Mouse (Mus musculus) midbrain, embryonic 16.5 days (tissue): Measurements from ENCODE around the gene Dynlrb2. TPM values are rescaled to one million over a fixed set of nuclear protein-coding genes. Genes with fewer than 3 reads are reported as not detected.

ENCODE experiments used
- ATAC-seq: fragments of 200-750 bp; cut with Nextera tagmentation; 2 replicates; pipeline ENCODE4 v1.8.0; 2017; ENCODE audit warnings: moderate TSS enrichment
- H3K27ac ChIP-seq: fragments of 300-500 bp; sonication (generic); 2 replicates; pipeline ENCODE4 v1.5.1; 2014; ENCODE audit warnings: mild to moderate bottlenecking, low read length, mixed read lengths
- H3K27me3 ChIP-seq: fragments of 300-500 bp; sonication (generic); 2 replicates; pipeline ENCODE4 v1.6.1; 2014; ENCODE audit warnings: low read depth, low read length, mixed read lengths; ENCODE audit not compliant: control insufficient read depth, insufficient read depth
- H3K36me3 ChIP-seq: fragments of 300-500 bp; sonication (generic); 2 replicates; pipeline ENCODE4 v1.6.1; 2014; ENCODE audit warnings: mild to moderate bottlenecking, low read length, moderate library complexity, mixed read lengths; ENCODE audit not compliant: control insufficient read depth, insufficient read depth
- H3K4me1 ChIP-seq: fragments of 300-500 bp; sonication (generic); 2 replicates; pipeline ENCODE4 v1.6.1; 2014; ENCODE audit warnings: mild to moderate bottlenecking, low read length, mixed read lengths; ENCODE audit not compliant: control insufficient read depth, insufficient read depth
- H3K4me2 ChIP-seq: fragments of 300-500 bp; sonication (generic); 2 replicates; pipeline ENCODE4 v1.6.1; 2014; ENCODE audit warnings: mild to moderate bottlenecking, low read length, mixed read lengths
- H3K4me3 ChIP-seq: fragments of 300-500 bp; sonication (generic); 2 replicates; pipeline ENCODE4 v1.5.1; 2014; ENCODE audit warnings: low read depth, mild to moderate bottlenecking, low read length, moderate library complexity, mixed read lengths
- H3K9ac ChIP-seq: fragments of 300-500 bp; sonication (generic); 2 replicates; pipeline ENCODE4 v1.6.1; 2014; ENCODE audit warnings: low read depth, low read length, mixed read lengths
- H3K9me3 ChIP-seq: fragments of 300-500 bp; sonication (generic); replicated peaks from 2 replicates; pipeline ENCODE4 v1.6.1; 2014; ENCODE audit warnings: mild to moderate bottlenecking, low read length, mixed read lengths; ENCODE audit not compliant: control insufficient read depth, poor library complexity, severe bottlenecking
- WGBS: fragments of 180-500 bp; shearing (Covaris S2); extraction: QIAGEN DNeasy Blood & Tissue Kit; methylation state at CpG from one replicate; pipeline ENCODE4 v1.1.7; 2014; 5-methylcytosine and 5-hydroxymethylcytosine counted together
- polyA plus RNA-seq: library from polyadenylated mRNA; unstranded; fragments of >200 nt; fragmentation: Nextera tagmentation; extraction: Ambion mirVana; gene quantifications from 2 replicates; pipeline ENCODE4 v1.2.1, GENCODE M21; 2015

Gene Dynlrb2
- polyA plus RNA-seq = 15.0 and 19.0 TPM in 2 replicates

- peak; percentile 92 for ATAC-seq
- H3K9ac ChIP-seq = peak within 1 kb of the TSS; percentile 59
- H3K27ac ChIP-seq = peak within 1 kb of the TSS; percentile 48
- peak within 1 kb of the TSS; percentile 40 for H3K4me3 ChIP-seq
- H3K4me1 ChIP-seq = peaks cover 6% of the 10 kb centered on the region; the same call in 1 of the 2 replicates
- H3K4me2 ChIP-seq = peak within 1 kb of the TSS; percentile 71
- H3K9me3 ChIP-seq = no peaks in the 10 kb centered on the region
- 8% methylated on average over 19 of the region's 19 CpGs for WGBS
- H3K36me3 ChIP-seq = no peaks in the 10 kb centered on the region
- H3K27me3 ChIP-seq = no peaks in the 10 kb centered on the region
Measured at GRCm38 (mm10) chr8:116504477-116505120, at the start of gene Dynlrb2. Gene Dynlrb2, plus strand, starts transcription at chr8:116504974.

DNA sequence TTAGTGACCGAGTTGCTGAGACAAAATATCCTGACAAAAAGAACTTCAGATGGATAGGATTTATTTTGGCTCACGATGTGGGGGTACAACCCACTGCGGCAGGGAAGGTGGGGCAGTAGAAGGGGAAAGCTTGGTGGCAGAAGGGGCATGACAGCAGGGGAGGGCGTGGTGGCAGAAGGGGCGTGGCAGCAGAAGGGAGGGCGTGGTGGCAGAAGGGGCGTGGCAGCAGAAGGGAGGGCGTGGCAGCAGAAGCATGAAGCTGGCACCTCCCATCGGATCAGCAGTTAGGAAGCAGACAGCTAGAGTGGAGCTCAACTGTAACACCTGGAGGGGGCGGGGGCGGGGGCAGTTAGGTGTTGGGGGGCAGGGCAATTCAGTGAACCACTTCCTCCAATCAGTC is 46.2 kb upstream of the Dynlrb2 start:
- Histone ChIP-seq H3K9ac (no peak overlapping the region), H3K9me3 (no peaks in the 10 kb centered on the region), H3K27ac (no peak overlapping the region), H3K4me1 (no peaks in the 10 kb centered on the region), H3K36me3 (no peaks in the 10 kb centered on the region), H3K4me2 (no peak overlapping the region), H3K4me3 (no peak overlapping the region), H3K27me3 (no peaks in the 10 kb centered on the region)
- no peak for ATAC-seq
- 76% methylated on average over 11 of the region's 11 CpGs for WGBS

DNA sequence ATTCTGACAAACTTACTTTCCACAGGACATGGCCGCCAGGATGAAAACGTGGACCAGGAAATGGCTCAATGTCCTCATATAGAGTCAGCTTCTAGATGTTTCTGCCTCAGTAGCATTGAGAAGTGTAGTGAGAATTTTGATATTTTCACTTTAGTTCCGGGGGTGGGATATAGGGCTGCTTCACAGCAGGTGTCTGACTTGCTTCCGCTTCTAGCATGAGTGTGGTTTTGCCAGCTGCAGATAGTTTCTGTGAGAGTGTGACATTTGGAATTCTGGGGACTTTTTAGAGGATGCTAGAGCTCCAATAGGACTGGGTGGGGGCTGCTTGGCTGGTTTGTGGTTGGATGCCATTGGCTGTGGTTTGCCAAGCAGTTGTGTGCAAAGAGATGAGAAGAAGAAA is 43.3 kb upstream of the Dynlrb2 start:
- Histone ChIP-seq H3K4me1 (no peaks in the 10 kb centered on the region), H3K27me3 (no peaks in the 10 kb centered on the region), H3K4me3 (no peak overlapping the region), H3K27ac (no peak overlapping the region), H3K9me3 (no peaks in the 10 kb centered on the region), H3K36me3 (no peaks in the 10 kb centered on the region), H3K9ac (no peak overlapping the region), H3K4me2 (no peak overlapping the region)
- 81% methylated on average over 4 of the region's 4 CpGs for WGBS
- ATAC-seq = no peak

DNA sequence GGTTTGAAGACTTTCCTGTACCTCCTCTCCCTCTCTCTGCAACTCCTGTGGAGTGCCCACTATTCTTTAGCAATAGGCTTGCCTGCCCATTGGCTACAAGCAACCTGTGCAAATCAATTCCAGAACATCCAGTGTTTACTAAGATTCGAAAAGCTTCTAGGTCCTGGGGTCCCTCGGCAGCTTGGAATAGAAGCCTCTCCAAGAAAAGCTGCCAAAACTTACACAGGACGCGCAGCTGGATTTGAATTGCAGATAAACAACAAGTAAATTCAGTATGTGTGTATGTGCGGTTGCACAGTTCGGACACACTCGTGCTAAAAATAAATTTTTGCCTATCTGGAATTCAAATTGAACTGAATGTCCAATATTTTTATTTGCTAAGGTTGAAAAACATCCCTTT is 38.2 kb upstream of the Dynlrb2 start:
- H3K4me1 ChIP-seq = no peaks in the 10 kb centered on the region
- no peak for ATAC-seq
- WGBS = 82% methylated on average over 7 of the region's 7 CpGs

DNA sequence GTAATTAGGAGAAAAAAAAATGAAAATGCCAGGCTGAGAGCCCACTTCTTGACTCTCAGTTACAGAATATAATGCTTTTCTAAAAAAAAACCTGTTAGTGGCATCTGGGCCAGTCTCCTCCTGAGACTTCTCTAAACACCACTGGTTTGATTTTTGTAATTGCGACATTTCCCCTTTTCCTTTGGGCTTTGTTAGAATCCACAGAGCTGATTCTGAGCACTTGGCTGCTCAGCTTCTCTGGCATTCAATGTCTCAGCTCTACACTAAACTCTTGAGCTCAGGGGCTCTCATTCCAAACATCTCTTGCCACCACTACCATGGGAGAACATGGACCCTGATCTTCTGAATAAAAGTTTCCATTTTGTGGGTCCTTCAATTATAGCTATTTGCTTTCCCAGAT is 37.7 kb upstream of the Dynlrb2 start:
- no peak for ATAC-seq
- WGBS = 57% methylated on average over 1 of the region's 1 CpGs
- H3K4me2 ChIP-seq = no peak overlapping the region
- no peak overlapping the region for H3K4me3 ChIP-seq
- no peaks in the 10 kb centered on the region for H3K27me3 ChIP-seq
- H3K36me3 ChIP-seq = no peaks in the 10 kb centered on the region
- no peak overlapping the region for H3K9ac ChIP-seq
- no peaks in the 10 kb centered on the region for H3K9me3 ChIP-seq
- H3K4me1 ChIP-seq = no peaks in the 10 kb centered on the region
- no peak overlapping the region for H3K27ac ChIP-seq

More for the DNA sequence above, 38.2 kb upstream of the Dynlrb2 start:
- H3K4me2 ChIP-seq = no peak overlapping the region
- no peak overlapping the region for H3K4me3 ChIP-seq
- no peaks in the 10 kb centered on the region for H3K9me3 ChIP-seq
- no peaks in the 10 kb centered on the region for H3K27me3 ChIP-seq
- no peak overlapping the region for H3K27ac ChIP-seq
- H3K36me3 ChIP-seq = no peaks in the 10 kb centered on the region
- no peak overlapping the region for H3K9ac ChIP-seq

DNA sequence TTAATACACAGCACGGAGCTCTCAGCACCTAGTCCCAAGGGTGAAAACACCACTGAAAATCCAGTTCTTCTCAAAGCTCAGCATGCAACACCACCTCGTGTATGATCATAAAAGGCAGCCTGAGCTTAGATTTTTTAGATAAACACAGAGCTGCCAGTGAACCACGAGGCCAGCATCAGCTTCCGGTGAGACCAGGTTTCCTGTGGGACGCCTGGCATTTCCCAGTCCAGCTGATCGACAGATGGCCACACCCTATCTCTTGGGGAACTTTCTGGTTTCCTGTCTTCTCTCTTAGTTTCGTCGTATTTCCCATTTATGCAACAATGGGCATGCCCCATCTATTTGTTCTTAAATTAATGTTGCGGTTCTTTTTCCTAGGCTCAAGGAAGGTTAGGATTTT is 26.8 kb upstream of the Dynlrb2 start:
- Histone ChIP-seq H3K4me3 (no peak overlapping the region), H3K36me3 (no peaks in the 10 kb centered on the region), H3K9ac (no peak overlapping the region), H3K4me2 (no peak overlapping the region), H3K27ac (no peak overlapping the region), H3K27me3 (peaks cover 7% of the 10 kb centered on the region), H3K4me1 (no peaks in the 10 kb centered on the region), H3K9me3 (no peaks in the 10 kb centered on the region)
- WGBS = 87% methylated on average over 9 of the region's 9 CpGs
- ATAC-seq = no peak

DNA sequence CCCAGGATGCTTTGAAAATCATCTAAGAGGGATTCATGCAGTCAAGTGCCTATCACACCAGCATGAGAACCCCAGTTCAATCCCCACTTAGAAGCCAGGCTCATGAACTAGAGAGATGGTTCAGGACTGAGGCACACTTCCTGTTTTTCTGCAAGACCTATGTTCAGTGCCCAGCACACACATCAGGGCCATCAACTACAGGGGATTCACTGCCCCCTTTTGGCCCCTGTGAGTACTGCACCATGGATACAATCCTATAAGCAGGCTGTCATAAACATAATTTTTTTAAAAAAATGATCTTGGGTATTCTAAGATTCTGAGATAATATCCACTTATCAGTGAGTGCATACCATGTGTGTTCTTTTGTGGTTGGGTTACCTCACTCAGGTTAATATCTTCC is 26.1 kb upstream of the Dynlrb2 start:
- Histone ChIP-seq H3K27ac (no peak overlapping the region), H3K27me3 (peaks cover 7% of the 10 kb centered on the region), H3K9me3 (no peaks in the 10 kb centered on the region), H3K4me3 (no peak overlapping the region), H3K9ac (no peak overlapping the region), H3K36me3 (no peaks in the 10 kb centered on the region), H3K4me1 (no peaks in the 10 kb centered on the region), H3K4me2 (no peak overlapping the region)
- no peak for ATAC-seq

- ATAC-seq = no peak
- H3K9ac ChIP-seq = no peak overlapping the region
- H3K27me3 ChIP-seq = peaks cover 13% of the 10 kb centered on the region
- H3K4me1 ChIP-seq = no peaks in the 10 kb centered on the region
- no peak overlapping the region for H3K27ac ChIP-seq
- no peak overlapping the region for H3K4me3 ChIP-seq
- no peaks in the 10 kb centered on the region for H3K36me3 ChIP-seq
- H3K9me3 ChIP-seq = no peaks in the 10 kb centered on the region
- H3K4me2 ChIP-seq = no peak overlapping the region
- 23% methylated on average over 7 of the region's 7 CpGs for WGBS
Measured at GRCm38 (mm10) chr8:116480894-116481293, 23.9 kb upstream of the Dynlrb2 start.

GRCm38 (mm10) chr8:116482738-116483137 is 22.0 kb upstream of the Dynlrb2 start:
- no peak for ATAC-seq
- WGBS = 46% methylated on average over 3 of the region's 3 CpGs
- Histone ChIP-seq H3K36me3 (no peaks in the 10 kb centered on the region), H3K4me1 (no peaks in the 10 kb centered on the region), H3K9ac (no peak overlapping the region), H3K27ac (no peak overlapping the region), H3K27me3 (peaks cover 13% of the 10 kb centered on the region), H3K9me3 (no peaks in the 10 kb centered on the region), H3K4me3 (no peak overlapping the region), H3K4me2 (no peak overlapping the region)
